Mouse (Mus musculus) right cerebral cortex, postnatal 10 days (tissue): ENCODE measurements around the gene Clec2d.

Source experiments
- DNase-seq, 2 experiments: peaks; one replicate each; pipeline ENCODE4 v3.0.0; 2021; ENCODE audit warnings: low spot score in 2 of 2

Gene Clec2d

GRCm38 (mm10) chr6:129224090-129224489 is 43.7 kb downstream of the Clec2d start:
- no peak for DNase-seq

DNA sequence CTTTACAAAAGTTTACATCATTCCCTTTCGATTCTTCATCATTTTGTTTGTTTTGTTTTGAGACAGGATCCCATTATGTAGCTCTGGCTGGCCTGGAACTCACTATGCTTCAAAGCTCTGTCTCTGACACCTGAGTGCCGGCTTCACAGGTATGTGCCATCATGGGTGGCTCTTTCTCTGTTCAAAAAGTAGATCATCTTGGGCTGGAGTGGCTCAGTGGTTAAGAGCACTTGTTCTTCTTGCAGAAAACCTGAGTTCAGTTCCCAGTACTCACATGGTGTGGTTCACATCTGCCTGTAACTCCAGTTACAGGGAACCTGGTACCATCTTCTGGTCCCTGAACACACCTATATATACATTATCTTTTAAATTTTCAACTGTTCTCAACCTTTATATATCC is 44.7 kb downstream of the Clec2d start:
- no peak for DNase-seq

- no peak for DNase-seq
Measured at GRCm38 (mm10) chr6:129228935-129229773, 48.7 kb downstream of the Clec2d start.

- DNase-seq, result no peak
Measured at GRCm38 (mm10) chr6:129229774-129230578, 49.6 kb downstream of the Clec2d start.

GRCm38 (mm10) chr6:129232005-129232841 is 51.8 kb downstream of the Clec2d start:
- DNase-seq, result no peak

DNA sequence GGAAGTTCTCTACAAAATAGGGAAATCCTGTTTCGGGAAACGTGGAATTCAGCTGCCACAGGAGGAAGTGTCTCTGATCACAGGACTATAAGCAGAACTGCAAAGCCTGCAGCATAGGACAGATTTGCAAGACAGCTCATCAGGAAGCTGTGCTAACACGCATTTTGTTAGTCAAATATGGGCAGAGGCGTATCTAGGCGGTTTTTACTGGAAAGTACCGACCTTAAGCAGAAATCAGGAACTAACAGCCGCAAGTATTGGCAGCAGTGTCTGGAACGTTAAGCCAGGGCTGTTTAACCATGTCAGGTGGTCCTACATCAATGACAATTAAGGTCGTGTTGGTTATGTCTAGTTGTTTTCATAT is 52.4 kb downstream of the Clec2d start:
- peak; percentile 37 to 48 for DNase-seq

DNA sequence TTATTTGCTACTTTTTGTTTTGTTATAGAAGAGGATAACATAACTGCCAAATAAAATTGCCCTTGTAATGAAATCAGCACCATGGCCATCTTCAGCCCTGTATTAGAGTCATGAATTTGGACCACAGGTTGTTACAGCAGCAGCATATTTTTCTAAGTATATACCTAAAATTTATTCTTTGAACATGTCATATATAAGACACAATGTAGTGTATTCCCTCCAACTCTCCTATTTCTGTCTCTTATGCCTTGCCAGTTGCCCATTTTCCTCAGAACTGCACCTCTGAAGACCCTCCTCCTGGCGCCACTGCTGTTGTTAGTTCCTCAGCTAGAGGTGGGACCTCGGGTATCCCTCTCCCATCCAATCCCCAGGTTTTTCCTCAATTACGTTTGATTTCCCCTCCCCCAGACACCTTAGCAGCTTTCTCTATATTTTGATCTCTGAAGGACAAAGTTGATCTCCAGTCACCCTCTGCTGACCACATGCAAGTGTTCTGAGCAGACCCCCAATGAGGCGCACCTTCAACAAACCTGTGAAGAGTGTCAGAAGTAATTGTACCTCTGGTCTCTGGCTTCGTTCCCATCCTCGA is 53.0 kb downstream of the Clec2d start:
- DNase-seq, result no peak

GRCm38 (mm10) chr6:129233955-129234369 is 53.5 kb downstream of the Clec2d start:
- no peak for DNase-seq

GRCm38 (mm10) chr6:129234456-129235360 is 54.3 kb downstream of the Clec2d start:
- DNase-seq, result no peak

GRCm38 (mm10) chr6:129235855-129236461 is 55.5 kb downstream of the Clec2d start:
- no peak for DNase-seq
